Comparison of ENCODE assay signal across 11 mouse cellular contexts in genomic region chr16:32163392-32163791, GRCm38 (mm10). TPM values are rescaled to one million over a fixed set of nuclear protein-coding genes. Genes with fewer than 3 reads are reported as not detected.
DNase-seq lines count a peak whose midpoint lies in the region; ATAC-seq and TF ChIP-seq lines count a peak whose summit lies in the region.
"Had no signal": no experiment of that assay in that cellular context is flagged by ENCODE, and none has a peak within 500 bp of the region (broad histone marks: within the 10 kb centered on the region; RNA-seq: fewer than 3 reads in every experiment).

No protein-coding gene starts in this region.

- H3K9ac ChIP-seq in forebrain, embryonic 11.5 days (ENCODE audit: low read length), result no peak overlapping the region
- H3K9ac ChIP-seq in midbrain, embryonic 13.5 days (replicated peaks), result no peak overlapping the region
- H3K9ac ChIP-seq: hindbrain, embryonic 12.5 days had no signal

- ATAC-seq in forebrain, embryonic 11.5 days (replicated peaks; ENCODE audit: low FRiP score), result no peak
- ATAC-seq in frontal cortex, adult (ENCODE audit: low TSS enrichment), result no peak
- no peak for ATAC-seq in midbrain, embryonic 13.5 days

- no peak overlapping the region for H3K4me2 ChIP-seq in forebrain, embryonic 11.5 days (ENCODE audit: low read depth, low read length, severe bottlenecking)
- H3K4me2 ChIP-seq in midbrain, embryonic 13.5 days (replicated peaks), result no peak overlapping the region
- H3K4me2 ChIP-seq: hindbrain, embryonic 12.5 days had no signal

- peaks cover 6% of the 10 kb centered on the region for H3K4me1 ChIP-seq in forebrain, embryonic 11.5 days (replicated peaks; ENCODE audit: control insufficient read depth, insufficient read depth, low read length)
- H3K4me1 ChIP-seq in forebrain, embryonic 10.5 days, result peaks cover 17% of the 10 kb centered on the region
- peaks cover 27% of the 10 kb centered on the region for H3K4me1 ChIP-seq in bone marrow macrophage, adult 2 months (ENCODE audit: control insufficient read depth, insufficient read depth, low read length)
- H3K4me1 ChIP-seq in lung, adult 2 months (ENCODE audit: control insufficient read depth, insufficient read depth, low read length), result 0 out of 2 replicates have a peak, but pooled peaks cover 4% of the 10 kb centered on the region
- H3K4me1 ChIP-seq in midbrain, embryonic 13.5 days (replicated peaks), result peaks cover 10% of the 10 kb centered on the region

- WGBS in forebrain, embryonic 11.5 days, result 86% methylated on average over 4 of the region's 4 CpGs
- WGBS in forebrain, embryonic 10.5 days, result 78% methylated on average over 4 of the region's 4 CpGs
- WGBS in lung, adult 2 months, result 50% methylated on average over 4 of the region's 4 CpGs
- 81% methylated on average over 4 of the region's 4 CpGs for WGBS in midbrain, embryonic 13.5 days

- H3K27ac ChIP-seq in forebrain, embryonic 11.5 days (ENCODE audit: low read depth, low read length), result no peak overlapping the region
- H3K27ac ChIP-seq in forebrain, embryonic 10.5 days, result no peak overlapping the region
- H3K27ac ChIP-seq in bone marrow macrophage, adult 2 months (ENCODE audit: insufficient read depth, low read depth, low read length), result peak overlapping the region; percentile 97
- no peak overlapping the region for H3K27ac ChIP-seq in midbrain, embryonic 13.5 days
- H3K27ac ChIP-seq: hindbrain, embryonic 12.5 days had no signal

- TF ChIP-seq CTCF in bone marrow macrophage, adult 2 months (IDR thresholded peaks at IDR 0.05; ENCODE audit: low read depth, low read length), result no peak
- no peak for TF ChIP-seq CTCF in lung, adult 2 months (IDR thresholded peaks at IDR 0.05; ENCODE audit: insufficient read depth, low read length)

- H3K36me3 ChIP-seq in forebrain, embryonic 11.5 days (ENCODE audit: control insufficient read depth, insufficient read depth, low read length), result no peaks in the 10 kb centered on the region
- no peaks in the 10 kb centered on the region for H3K36me3 ChIP-seq in forebrain, embryonic 10.5 days (replicated peaks)
- H3K36me3 ChIP-seq in midbrain, embryonic 13.5 days, result no peaks in the 10 kb centered on the region
- H3K36me3 ChIP-seq: hindbrain, embryonic 12.5 days had no signal

- no peak for TF ChIP-seq POLR2A in bone marrow macrophage, adult 2 months (IDR thresholded peaks at IDR 0.05; ENCODE audit: borderline replicate concordance, low read depth, low read length)
- no peak for TF ChIP-seq POLR2A in lung, adult 2 months (IDR thresholded peaks at IDR 0.05; ENCODE audit: borderline replicate concordance, extremely low read depth, low read depth, low read length)

- no peaks in the 10 kb centered on the region for H3K27me3 ChIP-seq in forebrain, embryonic 11.5 days (ENCODE audit: control insufficient read depth, insufficient read depth, low read length)
- H3K27me3 ChIP-seq in forebrain, embryonic 10.5 days (ENCODE audit: poor library complexity, severe bottlenecking), result peaks cover 27% of the 10 kb centered on the region
- peaks cover 11% of the 10 kb centered on the region; the same call in 1 of the 2 replicates for H3K27me3 ChIP-seq in midbrain, embryonic 13.5 days

- no peak overlapping the region for H3K4me3 ChIP-seq in forebrain, embryonic 11.5 days (ENCODE audit: low read depth, low read length)
- H3K4me3 ChIP-seq in forebrain, embryonic 10.5 days, result no peak overlapping the region
- H3K4me3 ChIP-seq in bone marrow macrophage, adult 2 months (ENCODE audit: insufficient read depth, low read length), result peak overlapping the region; percentile 77
- H3K4me3 ChIP-seq in lung, adult 2 months (replicated peaks; ENCODE audit: extremely low read depth, low read depth, low read length), result peak overlapping the region; percentile 1
- H3K4me3 ChIP-seq in midbrain, embryonic 13.5 days (replicated peaks), result no peak overlapping the region
- H3K4me3 ChIP-seq: hindbrain, embryonic 12.5 days had no signal

- peak; percentile 29 for DNase-seq in forebrain, embryonic 11.5 days (ENCODE audit: low spot score)
- no peak for DNase-seq in forebrain, embryonic 10.5 days (ENCODE audit: extremely low spot score, low spot score)
- DNase-seq in lung, adult 2 months, result no peak
- DNase-seq in spleen, postnatal 10 days (ENCODE audit: low spot score in 2 of 2), result peak; percentile 50 to 78
- DNase-seq in gastrocnemius, postnatal 14 days, result no peak

- intact Hi-C loops in gastrocnemius, postnatal 14 days (cut with DNase I; ENCODE audit: low total_unique reads), result no loop called here

- H3K9me3 ChIP-seq in forebrain, embryonic 11.5 days (ENCODE audit: control insufficient read depth, low read length), result no peaks in the 10 kb centered on the region
- H3K9me3 ChIP-seq in forebrain, embryonic 10.5 days, result no peaks in the 10 kb centered on the region
- no peaks in the 10 kb centered on the region for H3K9me3 ChIP-seq in midbrain, embryonic 13.5 days
- H3K9me3 ChIP-seq: hindbrain, embryonic 12.5 days had no signal

RNA-seq across cellular contexts. Expression of gene Nrros, which starts 2.0 kb away (rescaled TPM):
- 6.7 and 7.5 TPM in 2 replicates for polyA plus RNA-seq in forebrain, embryonic 11.5 days (2014; fragmentation: Nextera tagmentation; extraction: Ambion mirVana)
- polyA plus RNA-seq in forebrain, embryonic 10.5 days (2016; fragmentation: Nextera tagmentation; extraction: Ambion mirVana), result 7.3 and 9.3 TPM in 2 replicates
- polyA plus RNA-seq in bone marrow macrophage, adult 2 months (2012; ENCODE audit: insufficient read depth, insufficient read length, missing spikeins), result 227 and 230 TPM in 2 replicates
- 40.6 and 40.9 TPM in 2 replicates for polyA plus RNA-seq in lung, adult 2 months (2012; rRNA removed)
- polyA plus RNA-seq in midbrain, embryonic 13.5 days (2015; fragmentation: Nextera tagmentation; extraction: Ambion mirVana), result 5.9 and 7.1 TPM in 2 replicates
- total RNA-seq in gastrocnemius, postnatal 14 days (2021), result 1 to 10 TPM; 5.3 to 5.6 TPM

RNA-seq across cellular contexts. Expression of gene Bex6, which starts 16.2 kb away (rescaled TPM):
- polyA plus RNA-seq in forebrain, embryonic 11.5 days (2014; fragmentation: Nextera tagmentation; extraction: Ambion mirVana), result 0.35 TPM in 1 of 2 replicates, not detected in the other
- polyA plus RNA-seq in forebrain, embryonic 10.5 days (2016; fragmentation: Nextera tagmentation; extraction: Ambion mirVana), result 0.62 TPM in 1 of 2 replicates, not detected in the other
- 1.4 and 1.9 TPM in 2 replicates for polyA plus RNA-seq in bone marrow macrophage, adult 2 months (2012; ENCODE audit: insufficient read depth, insufficient read length, missing spikeins)
- polyA plus RNA-seq in lung, adult 2 months (2012; rRNA removed), result not detected in 2 replicates
- polyA plus RNA-seq in midbrain, embryonic 13.5 days (2015; fragmentation: Nextera tagmentation; extraction: Ambion mirVana), result not detected in 2 replicates
- not detected for total RNA-seq in gastrocnemius, postnatal 14 days (2021)
- polyA plus RNA-seq: embryonic facial prominence, embryonic 11.5 days; hindbrain, embryonic 12.5 days; neural tube, embryonic 14.5 days had no signal

Comparison
In these comparisons a context has a peak if more than half of its experiments do, and no peak if none do; other contexts are left out.
1. DNase-seq: peak in forebrain, embryonic 11.5 days (single experiment) and spleen, postnatal 10 days (2 of 2); none in forebrain, embryonic 10.5 days (single experiment), lung, adult 2 months (single experiment) and gastrocnemius, postnatal 14 days (single experiment).
2. H3K4me3 ChIP-seq: peak in bone marrow macrophage, adult 2 months (single experiment) and lung, adult 2 months (single experiment); none in forebrain, embryonic 11.5 days (single experiment), forebrain, embryonic 10.5 days (single experiment) and midbrain, embryonic 13.5 days (single experiment).